Mouse (Mus musculus) G1E (cell line): ENCODE data around the gene Lrrfip1.

Experiments used
- CTCF ChIP-seq: IDR thresholded peaks from 2 replicates; pipeline ENCODE4 v1.5.1; 2012; ENCODE audit warnings: low read depth, low read length, inconsistent platforms, mixed read lengths
- GATA1 ChIP-seq: IDR thresholded peaks from 2 replicates; pipeline ENCODE4 v1.6.1; 2012; ENCODE audit warnings: borderline replicate concordance, low read length, inconsistent platforms, mixed read lengths
- GATA2 ChIP-seq: IDR thresholded peaks from 2 replicates; pipeline ENCODE4 v1.6.1; 2012; ENCODE audit warnings: low read depth, low read length, inconsistent platforms, borderline replicate concordance
- POLR2AphosphoS5 ChIP-seq: IDR thresholded peaks from 2 replicates; pipeline ENCODE4 v1.6.1; 2012; ENCODE audit warnings: low read depth, low read length, inconsistent platforms; ENCODE audit not compliant: insufficient replicate concordance
- TAL1 ChIP-seq: conservative IDR thresholded peaks from 2 replicates; pipeline ENCODE4 v1.6.1; 2012; ENCODE audit warnings: low read depth, low read length, inconsistent platforms, mixed read lengths

DNA sequence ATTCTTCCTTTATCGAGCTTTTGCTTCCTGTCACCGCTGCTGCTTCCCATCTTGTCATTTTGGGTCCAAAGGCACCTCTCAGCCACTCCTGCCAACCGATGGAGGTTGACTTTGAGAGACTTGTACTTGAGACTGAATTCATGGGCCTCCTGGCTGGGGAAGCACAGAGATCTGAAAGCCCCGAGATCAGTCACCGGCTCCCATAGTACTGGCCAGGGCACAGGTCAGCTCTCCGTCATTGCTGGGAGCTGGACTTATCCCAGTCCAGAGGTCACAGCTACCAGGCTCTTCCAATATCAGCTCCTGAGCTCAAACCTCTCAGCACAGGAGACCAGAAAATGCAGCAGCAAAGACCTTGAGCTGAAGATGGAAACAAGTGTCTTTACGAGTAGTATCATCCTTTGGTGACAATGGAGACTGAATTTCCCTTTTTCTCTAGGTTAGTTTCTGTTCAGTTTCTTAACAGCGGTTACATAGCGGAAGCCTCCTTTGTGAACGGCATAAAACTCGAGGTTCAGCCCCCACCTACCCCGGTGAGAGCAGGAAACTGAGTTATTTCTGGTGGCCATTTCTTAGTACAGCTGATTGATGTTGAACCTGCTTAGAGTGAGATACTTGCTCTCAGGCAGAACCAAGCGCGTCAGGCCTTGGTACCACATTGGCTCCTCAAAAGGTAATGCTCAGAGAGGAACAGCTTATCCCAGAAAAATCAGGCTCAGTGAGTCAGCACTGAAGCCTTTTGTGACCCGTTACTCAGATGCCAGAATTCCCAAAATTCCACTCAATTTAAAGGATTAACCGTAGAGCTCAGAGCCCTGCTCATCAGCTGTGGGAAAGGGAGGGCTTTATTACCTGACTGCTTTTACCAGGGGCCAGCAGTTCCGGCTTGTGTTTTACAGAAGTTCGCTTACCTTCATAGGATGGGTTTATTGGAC is 59.0 kb downstream of the Lrrfip1 start:
- no peak for TF ChIP-seq CTCF
- no peak for TF ChIP-seq GATA1
- TF ChIP-seq POLR2AphosphoS5: no peak
- no peak for TF ChIP-seq TAL1
- TF ChIP-seq GATA2: no peak
